Mouse (Mus musculus): ENCODE data around the gene Nfix. TPM values are rescaled to one million over a fixed set of nuclear protein-coding genes. Genes with fewer than 3 reads are reported as not detected.

Gene Nfix
- polyA plus RNA-seq, 1 experiment from 2014 or later, result 2.8 TPM

GRCm38 (mm10) chr8:84657680-84658079, 142.5 kb downstream of the Nfix start:
- Histone ChIP-seq H3K9ac (no peak overlapping the region), H3K4me1 (replicated peaks) (peaks cover 83% of the 10 kb centered on the region)
- WGBS (ENCODE audit: insufficient replicate concordance), result 54% methylated on average over 4 of the region's 4 CpGs

GRCm38 (mm10) chr8:84657203-84657602, 142.9 kb downstream of the Nfix start:
- peak overlapping the region; percentile 72 for H3K27ac ChIP-seq (replicated peaks)
- H3K27me3 ChIP-seq, result peaks cover 24% of the 10 kb centered on the region
- H3K36me3 ChIP-seq (replicated peaks), result no peaks in the 10 kb centered on the region
- peak overlapping the region; percentile 90 for H3K4me2 ChIP-seq
- no peak for ATAC-seq (ENCODE audit: insufficient read depth)
- no peaks in the 10 kb centered on the region for H3K9me3 ChIP-seq (replicated peaks)
- H3K4me1 ChIP-seq (replicated peaks), result peaks cover 78% of the 10 kb centered on the region
- peak overlapping the region; percentile 52; the same call in 1 of the 2 replicates for H3K4me3 ChIP-seq (replicated peaks)
- H3K9ac ChIP-seq, result peak overlapping the region; percentile 54

More at GRCm38 (mm10) chr8:84657680-84658079, 142.5 kb downstream of the Nfix start:
- H3K27ac ChIP-seq (replicated peaks), result peak overlapping the region; percentile 72
- no peak overlapping the region for H3K4me3 ChIP-seq (replicated peaks)
- peak overlapping the region; percentile 90 for H3K4me2 ChIP-seq
- no peaks in the 10 kb centered on the region for H3K36me3 ChIP-seq (replicated peaks)
- ATAC-seq (ENCODE audit: insufficient read depth), result no peak
- peaks cover 24% of the 10 kb centered on the region for H3K27me3 ChIP-seq
- H3K9me3 ChIP-seq (replicated peaks), result no peaks in the 10 kb centered on the region

- H3K4me3 ChIP-seq (replicated peaks), result peak overlapping the region; percentile 52
- H3K9ac ChIP-seq, result peak overlapping the region; percentile 54
- H3K27ac ChIP-seq (replicated peaks), result peak overlapping the region; percentile 72
- H3K4me1 ChIP-seq (replicated peaks), result peaks cover 73% of the 10 kb centered on the region
- H3K4me2 ChIP-seq, result peak overlapping the region; percentile 90
- WGBS (ENCODE audit: insufficient replicate concordance), result under 1% methylated on average over 23 of the region's 23 CpGs
- H3K27me3 ChIP-seq, result peaks cover 24% of the 10 kb centered on the region
- H3K9me3 ChIP-seq (replicated peaks), result no peaks in the 10 kb centered on the region
- peak; percentile 50 for ATAC-seq (ENCODE audit: insufficient read depth)
- no peaks in the 10 kb centered on the region for H3K36me3 ChIP-seq (replicated peaks)
Measured at GRCm38 (mm10) chr8:84656641-84657126, 143.5 kb downstream of the Nfix start.

GRCm38 (mm10) chr8:84656191-84656525, 144.0 kb downstream of the Nfix start:
- ATAC-seq (ENCODE audit: insufficient read depth), result no peak
- Histone ChIP-seq H3K9ac (peak overlapping the region; percentile 54), H3K27ac (replicated peaks) (peak overlapping the region; percentile 72), H3K27me3 (peaks cover 24% of the 10 kb centered on the region), H3K4me3 (replicated peaks) (peak overlapping the region; percentile 52), H3K9me3 (replicated peaks) (no peaks in the 10 kb centered on the region), H3K4me1 (replicated peaks) (peaks cover 68% of the 10 kb centered on the region), H3K4me2 (peak overlapping the region; percentile 90), H3K36me3 (replicated peaks) (no peaks in the 10 kb centered on the region)
- 4% methylated on average over 10 of the region's 10 CpGs for WGBS (ENCODE audit: insufficient replicate concordance)

GRCm38 (mm10) chr8:84655336-84656190, 144.6 kb downstream of the Nfix start:
- H3K27ac ChIP-seq (replicated peaks), result peak overlapping the region; percentile 72
- 0 out of 2 replicates have a peak, but pooled peaks have one; percentile 13 for ATAC-seq (ENCODE audit: insufficient read depth)
- peak overlapping the region; percentile 54; the same call in 1 of the 2 replicates for H3K9ac ChIP-seq
- no peaks in the 10 kb centered on the region for H3K9me3 ChIP-seq (replicated peaks)
- H3K36me3 ChIP-seq (replicated peaks), result no peaks in the 10 kb centered on the region
- H3K27me3 ChIP-seq, result peaks cover 24% of the 10 kb centered on the region
- WGBS (ENCODE audit: insufficient replicate concordance), result 7% methylated on average over 15 of the region's 15 CpGs
- peak overlapping the region; percentile 90 for H3K4me2 ChIP-seq
- peaks cover 62% of the 10 kb centered on the region for H3K4me1 ChIP-seq (replicated peaks)
- H3K4me3 ChIP-seq (replicated peaks), result peak overlapping the region; percentile 52

- Histone ChIP-seq H3K4me3 (replicated peaks) (no peak overlapping the region), H3K36me3 (replicated peaks) (no peaks in the 10 kb centered on the region), H3K27ac (replicated peaks) (no peak overlapping the region), H3K4me1 (replicated peaks) (peaks cover 57% of the 10 kb centered on the region), H3K9ac (no peak overlapping the region), H3K4me2 (no peak overlapping the region), H3K9me3 (replicated peaks) (no peaks in the 10 kb centered on the region), H3K27me3 (peaks cover 24% of the 10 kb centered on the region)
- WGBS (ENCODE audit: insufficient replicate concordance), result 35% methylated on average over 4 of the region's 4 CpGs
- ATAC-seq (ENCODE audit: insufficient read depth), result no peak
Measured at GRCm38 (mm10) chr8:84654597-84654996, 145.5 kb downstream of the Nfix start.

GRCm38 (mm10) chr8:84653092-84653631, 147.0 kb downstream of the Nfix start:
- WGBS (ENCODE audit: insufficient replicate concordance), result 54% methylated on average over 9 of the region's 9 CpGs
- no peak overlapping the region; the same call in 1 of the 2 replicates for H3K9ac ChIP-seq
- no peak for ATAC-seq (ENCODE audit: insufficient read depth)
- no peaks in the 10 kb centered on the region for H3K36me3 ChIP-seq (replicated peaks)
- H3K4me3 ChIP-seq (replicated peaks), result 0 out of 2 replicates have a peak overlapping the region, but pooled peaks have one; percentile 11
- H3K27ac ChIP-seq (replicated peaks), result peak overlapping the region; percentile 38; the same call in 1 of the 2 replicates
- H3K9me3 ChIP-seq (replicated peaks), result no peaks in the 10 kb centered on the region
- H3K4me2 ChIP-seq, result peak overlapping the region; percentile 20
- peaks cover 47% of the 10 kb centered on the region for H3K4me1 ChIP-seq (replicated peaks)
- peaks cover 24% of the 10 kb centered on the region for H3K27me3 ChIP-seq

GRCm38 (mm10) chr8:84650213-84650612, 149.9 kb downstream of the Nfix start:
- Histone ChIP-seq H3K4me1 (replicated peaks) (peaks cover 28% of the 10 kb centered on the region), H3K27ac (replicated peaks) (no peak overlapping the region; the same call in 1 of the 2 replicates), H3K9me3 (replicated peaks) (no peaks in the 10 kb centered on the region), H3K36me3 (replicated peaks) (no peaks in the 10 kb centered on the region), H3K4me2 (no peak overlapping the region), H3K9ac (no peak overlapping the region), H3K4me3 (replicated peaks) (no peak overlapping the region), H3K27me3 (peaks cover 10% of the 10 kb centered on the region; the same call in 1 of the 2 replicates)
- 57% methylated on average over 3 of the region's 3 CpGs for WGBS (ENCODE audit: insufficient replicate concordance)
- no peak for ATAC-seq (ENCODE audit: insufficient read depth)

Other genes starting within 250 kb of the Nfix start
- 22.8 and 23.1 TPM in 2 replicates for gene Ier2, start 137.5 kb downstream of the Nfix start, polyA plus RNA-seq (2015; fragmentation: Nextera tagmentation; extraction: Ambion mirVana)
- 27.9 and 36.1 TPM in 2 replicates for gene Trmt1, start 114.0 kb downstream of the Nfix start, polyA plus RNA-seq (2015; fragmentation: Nextera tagmentation; extraction: Ambion mirVana)
- gene Nacc1, start 112.5 kb downstream of the Nfix start, polyA plus RNA-seq (2015; fragmentation: Nextera tagmentation; extraction: Ambion mirVana), result 6.2 and 7.2 TPM in 2 replicates
- 55.3 and 58.3 TPM in 2 replicates for gene Lyl1, start 98.9 kb downstream of the Nfix start, polyA plus RNA-seq (2015; fragmentation: Nextera tagmentation; extraction: Ambion mirVana)
- gene G430095P16Rik, start 77.3 kb downstream of the Nfix start, polyA plus RNA-seq (2015; fragmentation: Nextera tagmentation; extraction: Ambion mirVana), result 8.1 and 8.7 TPM in 2 replicates
- 2.9 and 3.4 TPM in 2 replicates for gene Dand5, start 22.5 kb upstream of the Nfix start, polyA plus RNA-seq (2015; fragmentation: Nextera tagmentation; extraction: Ambion mirVana)
- 42.4 and 44.9 TPM in 2 replicates for gene Gadd45gip1, start 31.2 kb upstream of the Nfix start, polyA plus RNA-seq (2015; fragmentation: Nextera tagmentation; extraction: Ambion mirVana)
- gene Rad23a, start 40.3 kb upstream of the Nfix start, polyA plus RNA-seq (2015; fragmentation: Nextera tagmentation; extraction: Ambion mirVana), result 293 and 323 TPM in 2 replicates
- gene Calr, start 46.6 kb upstream of the Nfix start, polyA plus RNA-seq (2015; fragmentation: Nextera tagmentation; extraction: Ambion mirVana), result 471 and 504 TPM in 2 replicates
- gene Farsa, start 56.6 kb upstream of the Nfix start, polyA plus RNA-seq (2015; fragmentation: Nextera tagmentation; extraction: Ambion mirVana), result 58.8 and 61.9 TPM in 2 replicates
- 50.1 and 55.0 TPM in 2 replicates for gene Syce2, start 71.8 kb upstream of the Nfix start, polyA plus RNA-seq (2015; fragmentation: Nextera tagmentation; extraction: Ambion mirVana)
- 55.1 and 67.9 TPM in 2 replicates for gene Gcdh, start 93.6 kb upstream of the Nfix start, polyA plus RNA-seq (2015; fragmentation: Nextera tagmentation; extraction: Ambion mirVana)
- gene Klf1, start 101.6 kb upstream of the Nfix start, polyA plus RNA-seq (2015; fragmentation: Nextera tagmentation; extraction: Ambion mirVana), result 443 and 534 TPM in 2 replicates
- gene Dnase2a, start 108.2 kb upstream of the Nfix start, polyA plus RNA-seq (2015; fragmentation: Nextera tagmentation; extraction: Ambion mirVana), result 11.4 and 12.7 TPM in 2 replicates
- gene Mast1, start 137.0 kb upstream of the Nfix start, polyA plus RNA-seq (2015; fragmentation: Nextera tagmentation; extraction: Ambion mirVana), result 0.06 and 0.23 TPM in 2 replicates
- 0.18 and 0.40 TPM in 2 replicates for gene Rtbdn, start 146.6 kb upstream of the Nfix start, polyA plus RNA-seq (2015; fragmentation: Nextera tagmentation; extraction: Ambion mirVana)
- gene Gm49661, start 169.1 kb upstream of the Nfix start, polyA plus RNA-seq (2015; fragmentation: Nextera tagmentation; extraction: Ambion mirVana), result not detected in 2 replicates
- 1,960 and 2,082 TPM in 2 replicates for gene Prdx2, start 169.2 kb upstream of the Nfix start, polyA plus RNA-seq (2015; fragmentation: Nextera tagmentation; extraction: Ambion mirVana)
- gene Rnaseh2a, start 169.4 kb upstream of the Nfix start, polyA plus RNA-seq (2015; fragmentation: Nextera tagmentation; extraction: Ambion mirVana), result 101 TPM in 2 replicates
- 18.2 and 22.1 TPM in 2 replicates for gene Junb, start 178.4 kb upstream of the Nfix start, polyA plus RNA-seq (2015; fragmentation: Nextera tagmentation; extraction: Ambion mirVana)
- gene Hook2, start 190.3 kb upstream of the Nfix start, polyA plus RNA-seq (2015; fragmentation: Nextera tagmentation; extraction: Ambion mirVana), result 6.5 and 8.6 TPM in 2 replicates
- not detected in 2 replicates for gene Best2, start 214.2 kb upstream of the Nfix start, polyA plus RNA-seq (2015; fragmentation: Nextera tagmentation; extraction: Ambion mirVana)
- gene Asna1, start 224.9 kb upstream of the Nfix start, polyA plus RNA-seq (2015; fragmentation: Nextera tagmentation; extraction: Ambion mirVana), result 59.7 and 59.9 TPM in 2 replicates
- gene Trir, start 226.5 kb upstream of the Nfix start, polyA plus RNA-seq (2015; fragmentation: Nextera tagmentation; extraction: Ambion mirVana), result 59.8 and 63.4 TPM in 2 replicates
- gene Tnpo2, start 236.6 kb upstream of the Nfix start, polyA plus RNA-seq (2015; fragmentation: Nextera tagmentation; extraction: Ambion mirVana), result 19.3 and 20.5 TPM in 2 replicates